Mouse (Mus musculus) heart, postnatal 0 days (tissue): ENCODE results near the gene Ero1lb. TPM values are rescaled to one million over a fixed set of nuclear protein-coding genes. Genes with fewer than 3 reads are reported as not detected.
"Not testable (repeated sequence)": the region's sequence is repeated elsewhere in the genome, so short reads cannot be mapped to it uniquely, and the experiment has no call there.

Experiments
- ATAC-seq: fragments of 200-750 bp; cut with Nextera tagmentation; 2 replicates; pipeline ENCODE4 v1.8.0; 2017; ENCODE audit warnings: low read depth, moderate number of reproducible peaks, moderate library complexity; ENCODE audit not compliant: insufficient read depth
- DNase-seq: peaks from one replicate; pipeline ENCODE4 v3.0.0-alpha.2; 2016; ENCODE audit warnings: low spot score
- H3K27ac ChIP-seq: fragments of 300-500 bp; sonication (generic); 2 replicates; pipeline ENCODE4 v1.5.1; 2014; ENCODE audit warnings: low read depth, mild to moderate bottlenecking
- H3K27me3 ChIP-seq: fragments of 300-500 bp; sonication (generic); 2 replicates; pipeline ENCODE4 v1.6.1; 2014; ENCODE audit warnings: low read length, mixed read lengths; ENCODE audit not compliant: control insufficient read depth, insufficient read depth
- H3K36me3 ChIP-seq: fragments of 300-500 bp; sonication (generic); replicated peaks from 2 replicates; pipeline ENCODE4 v1.6.1; 2014; ENCODE audit warnings: low read length, mixed read lengths; ENCODE audit not compliant: control insufficient read depth, insufficient read depth
- H3K4me1 ChIP-seq: fragments of 300-500 bp; sonication (generic); 2 replicates; pipeline ENCODE4 v1.6.1; 2014; ENCODE audit warnings: antibody characterized with exemption; ENCODE audit not compliant: control insufficient read depth, insufficient read depth
- H3K4me2 ChIP-seq: fragments of 300-500 bp; sonication (generic); 2 replicates; pipeline ENCODE4 v1.6.1; 2014; ENCODE audit warnings: low read depth, mild to moderate bottlenecking, low read length, moderate library complexity
- H3K4me3 ChIP-seq: fragments of 300-500 bp; sonication (generic); 2 replicates; pipeline ENCODE4 v1.5.1; 2014; ENCODE audit warnings: low read depth, low read length
- H3K9ac ChIP-seq: fragments of 300-500 bp; sonication (generic); replicated peaks from 2 replicates; pipeline ENCODE4 v1.6.1; 2014; ENCODE audit warnings: low read depth, low read length, mixed read lengths
- H3K9me3 ChIP-seq: fragments of 300-500 bp; sonication (generic); replicated peaks from 2 replicates; pipeline ENCODE4 v1.6.1; 2016; ENCODE audit warnings: low read length; ENCODE audit not compliant: control insufficient read depth
- WGBS: fragments of 180-500 bp; shearing (Covaris S2); extraction: QIAGEN DNeasy Blood & Tissue Kit; methylation state at CpG from one replicate; pipeline ENCODE4 v1.1.7; 2014; 5-methylcytosine and 5-hydroxymethylcytosine counted together
- polyA plus RNA-seq: library from polyadenylated mRNA; unstranded; fragments of >200 nt; fragmentation: Nextera tagmentation; extraction: Ambion mirVana; gene quantifications from 2 replicates; pipeline ENCODE4 v1.2.1, GENCODE M21; 2015
- total RNA-seq: library from RNA; depleted of rRNA; stranded (reverse); fragments of >200 nt; gene quantifications from 2 replicates; pipeline ENCODE4 v1.2.3, GENCODE M21; 2014; ENCODE audit warnings: low replicate concordance

The Ero1lb gene
- total and polyA plus RNA-seq, 2 experiments from 2014 or later, result 1.4 to 2.4 TPM

DNA sequence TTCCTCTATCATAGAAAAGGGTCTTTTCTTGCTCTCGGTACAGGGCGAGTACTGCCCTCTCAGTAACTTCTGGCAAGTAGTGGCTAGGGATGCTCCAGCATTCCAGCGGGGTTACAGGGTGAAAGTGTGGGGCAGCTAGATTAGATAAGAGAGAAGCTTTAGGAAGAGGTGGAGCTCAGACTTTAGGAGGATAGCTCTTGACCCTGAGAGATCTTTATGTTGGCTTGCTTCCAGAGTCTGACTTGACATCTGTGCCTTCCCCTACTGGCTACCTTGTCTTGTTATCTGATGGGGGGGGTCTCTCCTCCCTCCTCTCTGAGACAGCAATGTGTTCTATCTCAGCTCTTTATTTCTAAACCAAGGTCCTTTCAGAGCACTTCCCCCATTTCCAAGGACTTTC is 50.8 kb downstream of the Ero1lb start:
- H3K27me3 ChIP-seq, H3K9me3 ChIP-seq, H3K27ac ChIP-seq, H3K4me1 ChIP-seq, H3K4me3 ChIP-seq, H3K9ac ChIP-seq, H3K4me2 ChIP-seq: not testable (repeated sequence)
- WGBS, result 22% methylated on average over 3 of the region's 3 CpGs
- 0 out of 2 replicates have a peak, but pooled peaks cover 13% of the 10 kb centered on the region for H3K36me3 ChIP-seq
- DNase-seq (peak; percentile 5), ATAC-seq (peak; percentile 15; the same call in 1 of the 2 replicates)

DNA sequence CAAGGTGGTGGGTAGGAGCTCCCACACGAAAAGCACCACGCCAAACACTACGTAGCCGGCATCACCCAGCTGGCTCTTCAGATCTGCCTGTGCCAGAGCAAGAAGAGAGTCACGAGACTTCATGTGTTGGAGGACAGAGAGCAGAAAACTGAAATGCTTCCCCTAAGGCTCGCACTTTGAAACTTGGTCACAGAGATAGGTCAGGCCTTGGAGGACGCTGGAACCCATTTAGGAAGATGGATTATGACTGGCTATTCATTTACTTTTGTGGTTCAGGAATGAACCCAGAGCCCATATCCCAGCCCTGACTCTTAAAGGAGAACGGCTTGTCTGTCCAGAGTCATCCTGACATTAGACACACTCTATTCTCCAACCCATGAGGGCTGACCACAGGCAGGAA is 54.1 kb downstream of the Ero1lb start:
- not testable (repeated sequence) for DNase-seq, H3K9me3 ChIP-seq, H3K27ac ChIP-seq, H3K9ac ChIP-seq, H3K27me3 ChIP-seq, ATAC-seq, H3K4me2 ChIP-seq, H3K4me3 ChIP-seq, H3K4me1 ChIP-seq
- WGBS, result 93% methylated on average over 8 of the region's 8 CpGs
- H3K36me3 ChIP-seq, result 0 out of 2 replicates have a peak, but pooled peaks cover 13% of the 10 kb centered on the region

DNA sequence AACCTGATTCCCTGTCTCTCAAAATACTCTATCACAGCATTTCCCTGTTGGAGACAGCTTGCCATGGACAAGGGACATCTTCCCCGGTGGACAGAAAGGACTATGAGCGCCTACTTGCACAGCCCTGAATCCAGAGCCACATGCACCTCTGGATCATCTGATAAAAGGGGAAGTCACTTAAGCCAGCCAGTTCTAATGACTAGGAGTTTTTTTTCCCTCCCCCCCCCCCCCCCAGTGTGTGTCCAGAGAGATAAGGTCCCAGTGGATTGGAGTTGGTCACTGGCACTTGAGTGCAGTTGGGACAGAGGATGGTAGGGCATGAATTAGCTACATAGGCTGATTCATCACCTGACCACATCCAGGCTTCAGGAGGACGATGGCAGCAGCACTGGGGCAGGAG is 60.4 kb downstream of the Ero1lb start:
- H3K9me3 ChIP-seq, H3K4me2 ChIP-seq, H3K9ac ChIP-seq, H3K4me1 ChIP-seq, DNase-seq, H3K36me3 ChIP-seq, H3K27ac ChIP-seq, ATAC-seq, H3K27me3 ChIP-seq, H3K4me3 ChIP-seq: not testable (repeated sequence)
- 91% methylated on average over 3 of the region's 3 CpGs for WGBS

DNA sequence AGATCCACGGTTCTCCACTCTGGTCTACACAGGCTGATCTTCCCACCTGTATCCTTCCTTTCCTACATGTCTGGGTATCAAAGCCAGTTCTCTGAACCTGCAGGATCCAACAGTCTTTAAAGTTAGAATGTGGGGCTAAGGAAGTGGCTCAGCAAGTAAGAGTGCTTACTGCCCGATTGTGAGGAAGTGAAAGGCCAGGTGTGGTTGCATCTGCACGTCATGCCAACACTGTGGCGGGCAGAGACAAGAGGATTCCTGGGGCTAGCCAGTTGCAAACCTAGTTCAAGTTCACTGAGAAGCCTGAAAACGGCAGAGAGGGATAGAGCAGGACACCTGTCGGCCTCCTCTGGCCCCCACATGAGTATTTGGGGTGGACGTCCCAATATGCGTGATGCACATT is 62.1 kb downstream of the Ero1lb start:
- WGBS, result 83% methylated on average over 8 of the region's 8 CpGs
- not testable (repeated sequence) for H3K4me1 ChIP-seq, ATAC-seq, H3K9me3 ChIP-seq, H3K27me3 ChIP-seq, H3K36me3 ChIP-seq, H3K4me3 ChIP-seq, H3K4me2 ChIP-seq, DNase-seq, H3K9ac ChIP-seq, H3K27ac ChIP-seq

DNA sequence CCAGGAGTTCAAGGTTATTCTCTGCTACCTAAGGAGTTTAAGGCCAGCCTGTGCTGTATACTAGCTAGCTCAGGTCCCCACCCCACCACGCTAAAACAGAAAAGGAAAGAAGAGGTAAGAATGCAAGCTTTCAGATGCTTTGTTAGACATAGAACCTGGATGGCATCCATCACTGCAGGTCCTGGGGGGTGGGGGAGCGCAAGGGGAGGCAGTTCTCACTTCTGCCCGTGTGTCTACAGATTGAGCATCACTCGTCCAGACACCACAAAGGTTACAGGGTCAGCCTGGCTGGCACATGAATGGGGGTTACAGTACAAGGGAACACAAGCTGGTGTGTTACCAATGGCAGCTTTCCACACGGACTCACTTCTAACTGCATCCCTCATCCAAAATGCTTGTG is 62.5 kb downstream of the Ero1lb start:
- 75% methylated on average over 5 of the region's 5 CpGs for WGBS
- not testable (repeated sequence) for H3K9me3 ChIP-seq, ATAC-seq, H3K4me1 ChIP-seq, H3K4me2 ChIP-seq, H3K9ac ChIP-seq, H3K27ac ChIP-seq, H3K27me3 ChIP-seq, H3K4me3 ChIP-seq, H3K36me3 ChIP-seq, DNase-seq

DNA sequence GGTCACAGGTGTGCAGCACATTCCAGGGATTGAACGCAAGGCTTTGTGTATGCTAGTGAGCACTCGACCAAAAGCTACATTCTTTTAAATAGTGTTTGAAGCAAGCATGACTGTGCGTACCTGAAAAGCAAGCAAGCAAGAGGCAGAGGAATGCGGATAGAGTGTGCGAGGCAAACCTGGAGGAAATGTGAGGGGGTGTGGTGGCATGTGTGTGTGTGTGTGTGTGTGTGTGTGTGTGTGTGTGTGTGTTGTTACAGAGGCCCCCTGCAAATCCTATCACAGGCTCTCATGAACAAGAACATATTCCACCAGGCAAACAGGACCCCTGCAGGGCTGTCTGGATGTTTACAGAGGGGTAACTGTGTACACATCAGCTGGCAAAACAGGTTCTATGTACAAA is 64.6 kb downstream of the Ero1lb start:
- not testable (repeated sequence) for H3K9me3 ChIP-seq, H3K4me1 ChIP-seq, H3K36me3 ChIP-seq, H3K27me3 ChIP-seq, ATAC-seq, DNase-seq, H3K27ac ChIP-seq, H3K4me2 ChIP-seq, H3K4me3 ChIP-seq, H3K9ac ChIP-seq
- WGBS, result 85% methylated on average over 5 of the region's 5 CpGs

DNA sequence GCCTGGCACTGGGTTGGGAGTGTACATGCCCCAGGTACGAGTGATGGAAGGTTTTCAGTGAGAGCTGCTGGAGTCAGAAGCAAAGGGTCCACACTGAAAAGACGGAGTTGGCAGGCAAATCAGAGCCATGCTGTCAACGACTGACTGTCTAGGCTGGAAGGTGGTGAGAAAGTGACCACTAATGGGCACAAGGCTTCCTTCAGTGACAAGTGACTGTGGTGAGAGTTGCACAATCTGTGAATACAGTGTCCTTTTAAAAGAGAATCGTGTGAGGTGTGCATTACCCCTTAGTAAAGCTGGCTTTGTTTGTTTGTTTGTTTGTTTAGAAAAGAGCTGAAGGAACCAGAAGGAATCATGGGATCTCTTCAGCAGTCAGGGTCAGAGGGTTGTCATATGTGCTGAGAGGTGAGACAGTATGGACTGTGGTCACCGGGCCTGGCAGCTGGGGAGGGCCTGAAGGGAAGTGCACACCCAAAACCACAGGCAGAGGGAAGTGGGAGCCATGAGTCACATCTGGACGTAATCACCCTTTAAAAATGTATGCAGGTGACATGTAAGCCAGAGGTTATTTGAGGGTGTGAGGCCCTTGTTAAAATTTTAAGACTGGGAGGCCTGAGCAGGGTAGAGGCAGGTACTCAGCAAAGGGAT is 69.4 kb downstream of the Ero1lb start:
- DNase-seq, H3K9me3 ChIP-seq, H3K36me3 ChIP-seq, H3K27me3 ChIP-seq, H3K9ac ChIP-seq, H3K4me3 ChIP-seq, H3K4me2 ChIP-seq, H3K27ac ChIP-seq, ATAC-seq, H3K4me1 ChIP-seq: not testable (repeated sequence)
- 60% methylated on average over 1 of the region's 6 CpGs for WGBS

DNA sequence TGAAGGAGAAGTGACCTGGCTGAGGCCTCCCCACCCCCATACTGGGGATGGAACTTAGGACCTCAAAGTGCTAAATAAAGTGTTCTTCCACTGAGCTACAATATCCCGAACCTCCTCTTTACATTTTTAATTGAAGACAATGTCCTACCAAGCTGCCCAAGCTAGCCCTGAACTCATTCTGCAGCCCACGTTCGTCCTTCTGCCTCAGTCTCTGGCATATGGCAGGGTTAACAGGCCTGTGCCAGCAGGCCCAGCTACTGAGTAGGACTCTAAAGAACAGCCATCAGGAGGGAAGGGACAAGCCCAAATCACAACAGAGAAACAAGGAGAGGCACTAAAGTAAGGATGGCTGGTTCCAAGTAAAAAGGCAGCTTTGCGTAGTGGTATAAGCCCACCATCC is 77.1 kb downstream of the Ero1lb start:
- not testable (repeated sequence) for H3K4me1 ChIP-seq, H3K9ac ChIP-seq, DNase-seq, H3K27me3 ChIP-seq, H3K36me3 ChIP-seq, H3K9me3 ChIP-seq, ATAC-seq, H3K4me2 ChIP-seq, H3K4me3 ChIP-seq, H3K27ac ChIP-seq
- WGBS, result 93% methylated on average over 3 of the region's 4 CpGs

DNA sequence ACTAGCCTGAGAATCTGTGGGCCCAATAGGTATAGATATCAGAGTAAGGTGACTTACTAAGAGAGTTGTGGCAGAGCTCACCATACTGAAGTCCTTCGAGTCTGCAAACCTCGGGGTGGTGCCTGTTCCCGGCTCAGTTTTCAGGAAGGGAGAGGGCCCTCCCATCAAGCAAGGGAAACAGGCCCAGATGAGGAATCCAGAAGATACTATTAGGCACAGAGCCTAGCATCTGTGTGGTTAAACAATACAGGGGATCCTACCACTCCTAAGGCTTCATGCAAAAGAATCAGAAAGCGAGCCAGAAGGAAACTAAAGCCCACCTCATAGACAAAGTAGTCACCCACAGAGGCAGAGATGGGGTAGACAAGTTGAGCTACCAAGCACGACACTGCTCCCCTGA is 81.0 kb downstream of the Ero1lb start:
- not testable (repeated sequence) for ATAC-seq, H3K4me2 ChIP-seq, H3K4me3 ChIP-seq, DNase-seq, H3K27me3 ChIP-seq, H3K4me1 ChIP-seq, H3K9me3 ChIP-seq, H3K9ac ChIP-seq, H3K36me3 ChIP-seq, H3K27ac ChIP-seq
- WGBS, result 60% methylated on average over 5 of the region's 5 CpGs
